Mouse (Mus musculus): Measurements from ENCODE around the gene Cerk. TPM values are rescaled to one million over a fixed set of nuclear protein-coding genes. Genes with fewer than 3 reads are reported as not detected.
"Not testable (repeated sequence)": the region's sequence is repeated elsewhere in the genome, so short reads cannot be mapped to it uniquely, and the experiment has no call there.

Gene Cerk
- total RNA-seq, 2 experiments from 2014 or later: 8.0 to 9.5 TPM

DNA sequence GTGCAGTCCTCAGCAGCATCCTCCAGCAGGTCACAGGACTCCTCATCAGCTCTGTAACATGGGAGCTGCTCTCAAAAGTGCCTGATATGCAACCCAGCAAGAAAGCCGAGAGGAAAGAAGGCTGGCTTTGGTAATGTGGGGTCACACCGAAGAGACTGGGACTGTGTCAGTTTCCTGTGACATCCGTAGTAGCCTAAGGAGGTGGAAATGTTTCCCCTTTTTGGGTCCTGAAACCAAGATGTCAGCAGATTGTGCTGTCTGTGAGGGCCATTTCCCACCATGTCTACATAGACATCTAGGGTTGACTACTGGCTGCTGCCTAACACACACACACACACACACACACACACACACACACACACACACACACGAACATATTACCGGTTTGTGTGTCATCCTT, 26.3 kb upstream of the Cerk start:
- DNase-seq: not testable (repeated sequence)

DNA sequence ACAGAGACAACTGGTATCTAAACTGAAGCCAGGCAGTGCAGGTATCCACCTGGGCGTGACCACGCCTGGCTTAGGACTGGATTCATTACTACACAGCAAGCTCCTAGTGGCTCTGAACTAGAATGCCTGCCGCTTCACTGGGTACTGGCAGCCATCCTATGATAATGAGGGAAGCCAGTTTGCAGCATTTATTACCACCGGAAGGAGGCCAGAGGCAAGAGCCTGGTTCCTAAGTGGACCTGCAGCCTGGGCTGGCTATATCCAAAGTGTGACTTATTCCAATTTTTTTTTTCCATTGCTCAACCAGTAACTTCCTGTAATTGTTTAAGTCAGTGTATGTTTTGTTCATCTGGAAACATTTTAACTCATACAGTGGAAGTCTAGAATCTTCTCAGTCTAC, 20.4 kb upstream of the Cerk start:
- no peak for DNase-seq

DNA sequence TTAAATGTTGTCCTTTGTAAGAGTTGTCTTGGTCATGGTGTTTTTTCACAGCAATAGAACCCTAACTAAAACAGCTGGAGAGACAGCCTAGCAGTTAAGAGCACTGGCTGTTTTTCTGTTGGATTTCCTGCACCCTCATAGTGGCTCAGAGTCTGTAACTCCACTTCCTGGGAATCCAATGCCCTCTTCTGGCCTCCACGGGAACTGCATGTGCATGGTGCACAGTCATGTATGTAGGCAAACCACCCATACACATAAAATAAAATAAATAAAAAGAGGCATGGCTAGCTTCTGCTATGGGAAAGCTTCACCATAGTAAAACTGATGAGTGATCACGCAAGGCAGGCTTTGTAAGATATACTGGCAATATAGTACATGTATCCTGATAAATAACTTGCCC, 19.4 kb upstream of the Cerk start:
- peak; percentile 60 for DNase-seq

DNA sequence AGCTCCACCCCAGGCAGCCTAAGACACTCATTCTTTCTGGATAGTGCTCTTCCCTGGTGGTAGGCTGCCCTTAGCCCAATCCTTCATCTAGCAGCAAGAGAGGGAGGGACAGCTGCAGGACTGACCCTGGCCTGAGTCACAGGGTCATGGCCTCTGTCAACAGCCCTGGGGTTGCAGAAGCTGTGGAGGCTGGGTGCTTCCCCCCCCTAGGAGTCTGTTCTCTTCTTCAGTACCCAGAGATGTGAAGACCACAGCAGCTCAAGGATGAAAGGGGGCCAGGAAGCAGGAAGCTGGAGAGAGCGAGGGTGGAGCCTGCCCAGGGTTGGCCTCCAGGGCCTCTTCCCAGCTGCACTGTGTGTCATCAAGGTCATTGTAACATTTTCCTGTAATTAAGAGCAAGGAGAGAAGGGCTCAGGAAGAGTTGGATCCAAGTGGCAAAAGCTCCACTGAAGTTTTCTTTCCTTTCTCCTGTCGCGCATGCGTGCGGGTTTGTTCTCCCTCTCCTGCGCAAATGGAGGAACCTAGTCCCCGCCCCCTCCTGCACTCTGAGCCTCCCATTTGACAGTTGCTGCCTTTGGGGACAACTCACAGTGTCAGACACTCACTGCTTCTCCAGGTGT, 18.1 kb upstream of the Cerk start:
- peak; percentile 39 for DNase-seq

DNA sequence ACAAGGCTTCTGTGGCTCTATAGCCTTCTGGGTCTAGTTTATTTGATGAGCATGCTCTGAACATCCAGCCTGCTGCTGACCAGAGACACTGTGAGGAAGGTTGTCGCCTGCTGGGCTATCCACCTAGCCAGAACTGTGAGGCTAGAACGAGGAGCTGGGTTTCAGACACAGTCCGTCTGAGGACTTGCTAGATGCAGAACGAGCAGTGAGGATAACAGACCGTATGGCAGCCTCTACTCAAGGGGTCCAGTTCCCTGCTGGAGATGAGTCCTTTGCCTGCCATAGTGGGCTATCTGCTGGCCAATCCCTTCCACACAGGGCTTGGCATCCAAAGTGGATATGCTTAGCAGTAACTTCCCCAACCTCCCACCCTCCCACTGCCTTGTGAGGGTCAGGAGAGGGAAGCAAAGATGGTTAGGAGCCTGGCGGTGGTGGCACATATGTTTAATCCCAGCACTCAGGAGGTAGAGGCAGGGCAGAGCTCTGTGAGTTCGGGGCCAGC, 17.4 kb upstream of the Cerk start:
- DNase-seq: no peak

DNA sequence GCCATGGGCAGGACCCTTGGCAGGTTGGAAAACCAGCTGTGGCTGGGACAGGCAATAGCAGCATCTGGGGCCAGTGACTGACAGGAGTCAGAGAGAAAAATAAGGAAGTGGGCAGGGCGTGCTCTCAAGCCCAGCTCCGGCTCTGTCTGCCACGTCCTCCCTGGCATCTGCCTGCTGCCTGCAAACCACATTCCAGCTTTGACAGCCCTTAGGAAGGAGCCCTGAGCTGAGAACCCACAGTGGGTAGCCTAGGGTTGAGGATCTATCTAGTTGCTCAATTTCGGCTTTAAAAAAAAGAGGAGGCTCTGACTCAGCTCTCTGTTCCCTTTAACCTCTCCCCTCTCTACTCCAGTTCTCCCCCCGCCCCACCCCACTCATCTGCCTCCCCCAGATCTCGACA, 16.7 kb upstream of the Cerk start:
- no peak for DNase-seq

DNA sequence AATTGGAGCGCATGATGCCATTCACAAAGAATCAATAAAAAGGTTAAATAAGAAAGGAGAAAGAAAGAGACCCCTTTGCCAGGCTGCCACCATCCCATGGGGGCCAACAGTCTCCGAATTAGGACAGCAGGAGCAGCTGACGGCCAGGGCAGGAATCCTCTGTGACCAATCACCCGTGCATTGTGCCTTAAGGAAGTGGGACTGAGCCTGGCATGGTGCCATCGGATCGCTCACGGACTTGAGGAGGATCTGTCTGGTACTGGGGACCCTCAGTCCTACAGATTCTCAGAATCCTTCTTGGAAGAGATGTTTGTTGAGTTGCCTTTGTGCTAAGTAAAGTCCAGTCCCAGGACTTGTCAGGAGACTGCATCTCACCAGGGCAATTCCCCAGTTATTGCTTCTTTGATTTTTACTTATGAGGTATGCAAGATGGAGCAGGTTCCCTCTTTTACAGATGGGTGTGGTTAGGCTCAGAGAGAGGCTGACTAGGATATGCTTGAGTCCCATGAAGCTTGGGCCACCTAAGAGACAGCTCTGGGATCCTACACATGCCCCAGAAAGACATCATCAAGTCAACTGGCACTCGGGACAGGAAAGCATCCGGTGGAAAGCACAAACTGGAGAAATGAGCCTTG, 15.9 kb upstream of the Cerk start:
- DNase-seq: peak; percentile 51

DNA sequence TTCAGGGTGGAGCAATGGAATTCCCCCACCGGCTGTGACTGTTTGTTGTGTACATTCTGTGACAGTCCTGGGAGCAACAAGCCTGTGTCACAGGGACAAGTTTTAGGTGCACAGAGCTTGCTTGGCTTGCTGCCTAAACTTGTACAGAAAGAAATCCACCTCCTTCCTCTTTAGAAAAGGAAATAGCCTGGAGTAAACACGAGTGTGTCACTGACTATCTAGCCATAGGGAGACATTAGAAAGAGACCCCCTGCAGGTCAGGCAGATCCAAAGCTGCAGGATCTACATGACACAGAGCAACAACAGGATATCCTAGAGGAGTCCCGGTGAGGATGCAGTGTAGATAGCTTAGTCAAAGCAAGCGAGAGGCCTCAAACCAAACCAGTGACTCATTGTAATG, 15.2 kb upstream of the Cerk start:
- no peak for DNase-seq

DNA sequence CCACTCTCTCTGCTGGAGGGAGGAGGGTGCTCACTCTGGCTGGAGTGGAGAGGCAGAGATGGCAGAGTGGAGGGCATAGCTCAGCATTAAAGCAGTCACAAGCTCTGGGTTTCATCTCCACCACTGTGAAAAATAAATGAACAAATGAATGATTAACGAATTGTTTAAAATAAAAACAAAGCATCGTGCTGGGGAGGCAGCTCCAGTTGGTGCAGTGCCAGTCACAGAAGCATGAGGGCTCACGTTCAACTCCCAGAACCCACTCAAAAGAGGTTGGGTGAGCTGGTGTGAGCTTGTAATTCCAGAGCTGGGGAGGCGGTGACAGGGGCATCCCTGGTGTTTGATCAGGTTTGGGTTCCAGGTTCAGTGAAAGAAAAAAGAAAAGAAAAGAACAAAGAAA, 14.2 kb upstream of the Cerk start:
- no peak for DNase-seq

DNA sequence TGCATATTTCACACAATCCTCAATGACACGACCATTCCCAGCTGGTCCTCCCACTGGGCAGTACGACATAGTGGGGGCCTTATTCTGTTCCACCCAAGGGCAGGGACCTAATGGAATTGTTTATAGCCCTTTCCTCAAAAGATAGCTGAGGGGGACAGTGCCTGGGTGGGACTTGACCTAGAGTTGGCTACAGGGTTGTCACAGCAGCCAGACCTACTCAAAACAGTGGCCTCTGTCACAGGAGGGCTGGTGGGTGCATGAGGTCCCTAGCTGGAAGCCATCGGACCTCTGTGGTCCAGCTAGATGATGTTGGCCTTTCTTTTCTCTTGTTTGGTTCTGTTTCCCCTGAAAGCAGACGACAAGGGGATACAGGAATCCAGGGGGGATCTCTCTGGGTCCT, 13.5 kb upstream of the Cerk start:
- DNase-seq: no peak

DNA sequence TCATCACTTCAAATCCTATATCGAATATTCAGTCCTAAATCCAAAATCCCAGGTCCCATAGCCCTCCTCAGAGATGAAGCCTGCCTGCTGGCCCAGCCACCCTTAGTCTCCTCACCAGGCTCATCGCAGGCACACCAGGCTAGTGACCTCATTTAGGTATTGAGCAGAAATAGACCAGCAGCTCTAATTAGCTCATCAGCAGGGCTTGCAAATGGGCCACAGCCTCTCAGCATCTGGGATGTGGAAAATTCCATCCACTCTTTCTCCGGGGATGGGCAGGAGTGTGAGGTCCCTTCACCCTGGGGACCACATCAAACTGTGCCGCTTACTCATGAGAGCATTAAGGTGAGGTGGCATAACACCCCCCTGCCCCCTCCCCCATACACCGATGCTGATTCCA, 13.1 kb upstream of the Cerk start:
- no peak for DNase-seq

DNA sequence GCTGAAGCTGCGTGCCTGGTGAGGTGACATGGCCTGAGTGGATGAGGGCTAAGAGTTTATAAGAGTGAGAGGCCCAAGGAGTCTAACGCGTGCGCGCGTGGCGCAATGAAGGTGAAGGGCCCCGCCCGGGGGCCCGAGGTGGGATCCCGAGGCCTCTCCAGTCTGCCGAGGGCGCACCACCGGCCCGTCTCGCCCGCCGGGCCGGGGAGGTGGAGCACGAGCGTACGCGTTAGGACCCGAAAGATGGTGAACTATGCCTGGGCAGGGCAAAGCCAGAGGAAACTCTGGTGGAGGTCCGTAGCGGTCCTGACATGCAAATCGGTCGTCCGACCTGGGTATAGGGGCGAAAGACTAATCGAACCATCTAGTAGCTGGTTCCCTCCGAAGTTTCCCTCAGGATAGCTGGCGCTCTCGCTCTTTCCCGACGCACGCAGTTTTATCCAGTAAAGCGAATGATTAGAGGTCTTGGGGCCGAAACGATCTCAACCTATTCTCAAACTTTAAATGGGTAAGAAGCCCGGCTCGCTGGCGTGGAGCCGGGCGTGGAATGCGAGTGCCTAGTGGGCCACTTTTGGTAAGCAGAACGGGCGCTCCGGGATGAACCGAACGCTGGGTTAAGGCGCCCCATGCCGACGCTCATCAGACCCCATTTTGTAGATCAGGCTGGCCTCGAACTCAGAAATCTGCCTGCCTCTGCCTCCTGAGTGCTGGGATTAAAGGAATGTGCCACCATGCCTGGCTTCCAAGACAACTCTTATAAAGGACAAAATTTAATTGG, 8.9 kb upstream of the Cerk start:
- DNase-seq: peak; percentile 58

DNA sequence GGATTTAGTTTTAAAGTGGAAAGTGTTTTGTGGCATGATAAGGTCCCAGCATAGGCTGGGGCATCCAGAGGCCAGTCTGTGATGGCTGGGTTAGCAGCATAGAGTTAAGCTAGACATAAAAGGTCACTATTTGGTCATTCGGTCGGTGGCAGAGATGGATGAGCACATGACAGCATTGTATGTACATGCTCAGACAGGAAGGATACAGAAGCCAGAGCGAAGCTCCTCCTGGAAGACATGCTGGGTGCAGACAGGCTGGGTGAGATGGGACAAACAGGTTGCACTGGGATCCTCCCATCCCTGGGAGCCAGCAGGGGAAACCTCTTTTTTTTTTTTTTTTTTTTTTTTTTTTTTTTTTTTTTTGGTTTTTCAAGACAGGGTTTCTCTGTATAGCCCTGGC, 6.0 kb upstream of the Cerk start:
- no peak for DNase-seq

DNA sequence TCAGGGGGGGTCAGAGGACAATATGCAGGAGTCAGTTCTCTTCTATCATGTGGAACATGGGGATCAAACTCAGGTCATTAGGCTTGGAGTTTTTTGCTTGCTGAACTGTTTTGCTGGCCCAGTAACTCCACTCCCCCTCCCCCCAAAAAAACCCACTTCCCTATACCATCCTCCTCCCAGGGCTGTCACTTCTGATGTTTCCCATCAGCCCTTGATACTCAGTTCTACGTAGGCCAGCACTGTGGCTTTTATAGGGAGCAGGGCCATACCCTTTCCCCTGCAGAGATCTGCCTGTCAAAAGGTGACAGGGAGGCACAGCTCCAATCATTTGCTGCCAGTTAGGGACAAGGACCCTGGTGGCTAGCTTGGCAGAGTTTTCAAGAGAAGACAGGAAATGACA, 5.6 kb upstream of the Cerk start:
- no peak for DNase-seq

DNA sequence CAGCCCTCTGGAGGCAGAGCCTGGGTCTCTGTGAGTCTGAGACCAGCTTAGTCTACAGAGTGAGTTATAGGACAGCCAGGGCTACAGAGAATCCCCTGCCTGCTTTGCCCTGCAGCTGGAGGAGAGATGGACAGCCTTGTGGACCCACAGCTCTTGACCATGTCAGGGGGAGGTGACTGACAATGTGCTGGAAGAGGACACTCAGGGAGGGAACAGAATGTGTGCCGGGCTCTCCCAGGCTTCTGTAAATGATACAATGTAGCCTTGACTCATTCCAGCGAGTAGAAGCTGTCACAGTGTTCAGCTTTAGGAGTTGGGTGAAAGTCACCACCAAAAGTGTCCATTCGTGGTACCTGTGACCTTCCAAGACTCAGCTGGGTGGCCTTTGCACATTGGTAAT, 4.4 kb upstream of the Cerk start:
- no peak for DNase-seq

DNA sequence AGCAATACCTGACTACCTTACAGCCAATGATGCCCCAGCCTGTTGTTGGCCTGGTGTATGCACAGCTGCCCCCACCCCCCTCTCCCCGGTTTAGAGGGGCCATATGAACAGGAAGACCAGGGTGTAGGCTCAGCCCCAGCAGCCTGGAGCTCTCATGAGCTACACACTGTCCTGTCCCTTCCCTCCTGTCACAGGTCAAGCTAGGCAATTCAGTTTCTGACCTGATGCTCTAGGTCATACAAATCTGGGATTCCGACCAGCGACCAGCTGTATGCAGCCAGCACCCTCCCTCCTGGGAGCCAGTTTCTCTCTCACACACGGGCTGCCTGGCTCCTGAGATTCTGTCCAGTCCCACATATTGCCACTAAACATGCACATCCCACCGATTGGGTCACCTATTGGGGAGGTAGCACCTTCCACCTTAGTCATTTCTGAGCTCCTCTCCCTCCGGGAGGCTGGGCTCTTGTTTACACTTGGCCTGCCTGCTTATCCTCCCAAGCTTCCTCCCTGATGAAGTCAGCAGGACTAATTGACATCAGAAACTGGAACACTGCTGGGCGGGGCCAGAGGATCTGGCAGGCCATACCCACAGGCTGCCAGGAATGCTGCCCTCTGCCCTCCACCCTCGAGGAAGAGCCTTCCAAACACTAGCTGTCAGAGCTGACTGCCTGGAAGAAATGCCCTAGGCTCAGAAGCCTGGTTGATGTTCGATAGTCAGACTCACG, 3.0 kb upstream of the Cerk start:
- peak; percentile 66 for DNase-seq

DNA sequence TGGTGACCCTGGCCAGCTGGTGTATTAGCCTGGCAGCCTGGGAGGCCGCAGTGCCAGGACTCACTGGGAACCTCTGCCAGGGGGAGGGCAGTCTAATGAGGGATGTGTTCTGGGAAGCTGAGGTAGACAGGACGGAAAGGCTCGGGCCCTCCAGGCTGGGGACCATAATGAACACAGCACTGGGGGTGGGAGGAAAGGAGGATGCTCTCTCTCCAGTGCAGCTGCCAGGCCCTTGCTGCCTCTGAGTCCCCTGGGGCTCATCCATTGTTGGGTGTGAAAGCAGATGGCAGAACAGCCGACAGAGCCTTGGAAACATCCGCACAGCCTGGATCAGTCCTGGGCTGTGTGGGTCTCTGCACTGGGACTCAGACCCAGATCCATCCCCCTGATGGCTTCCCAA, 2.2 kb upstream of the Cerk start:
- peak; percentile 40 for DNase-seq

DNA sequence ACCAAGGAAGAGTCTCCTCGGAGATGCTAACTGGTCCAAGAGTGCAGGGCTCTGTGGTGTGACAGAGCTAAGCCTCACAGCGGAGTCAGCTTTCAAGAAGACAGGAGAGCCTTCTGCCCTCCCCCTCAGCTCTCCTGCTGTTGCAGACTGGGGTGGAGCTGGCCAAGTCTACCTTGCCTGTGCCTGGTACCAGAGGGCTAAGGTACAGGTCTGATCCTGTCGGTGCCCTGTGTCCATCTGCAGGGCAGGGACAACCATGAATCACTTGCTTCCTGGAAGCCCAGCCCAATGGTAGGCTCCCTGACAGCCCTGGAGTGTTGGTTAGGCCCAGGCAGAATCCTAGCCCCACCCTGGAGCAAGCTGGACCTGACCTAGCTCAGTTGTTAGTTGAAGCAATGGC, 745 bp upstream of the Cerk start:
- DNase-seq: no peak

DNA sequence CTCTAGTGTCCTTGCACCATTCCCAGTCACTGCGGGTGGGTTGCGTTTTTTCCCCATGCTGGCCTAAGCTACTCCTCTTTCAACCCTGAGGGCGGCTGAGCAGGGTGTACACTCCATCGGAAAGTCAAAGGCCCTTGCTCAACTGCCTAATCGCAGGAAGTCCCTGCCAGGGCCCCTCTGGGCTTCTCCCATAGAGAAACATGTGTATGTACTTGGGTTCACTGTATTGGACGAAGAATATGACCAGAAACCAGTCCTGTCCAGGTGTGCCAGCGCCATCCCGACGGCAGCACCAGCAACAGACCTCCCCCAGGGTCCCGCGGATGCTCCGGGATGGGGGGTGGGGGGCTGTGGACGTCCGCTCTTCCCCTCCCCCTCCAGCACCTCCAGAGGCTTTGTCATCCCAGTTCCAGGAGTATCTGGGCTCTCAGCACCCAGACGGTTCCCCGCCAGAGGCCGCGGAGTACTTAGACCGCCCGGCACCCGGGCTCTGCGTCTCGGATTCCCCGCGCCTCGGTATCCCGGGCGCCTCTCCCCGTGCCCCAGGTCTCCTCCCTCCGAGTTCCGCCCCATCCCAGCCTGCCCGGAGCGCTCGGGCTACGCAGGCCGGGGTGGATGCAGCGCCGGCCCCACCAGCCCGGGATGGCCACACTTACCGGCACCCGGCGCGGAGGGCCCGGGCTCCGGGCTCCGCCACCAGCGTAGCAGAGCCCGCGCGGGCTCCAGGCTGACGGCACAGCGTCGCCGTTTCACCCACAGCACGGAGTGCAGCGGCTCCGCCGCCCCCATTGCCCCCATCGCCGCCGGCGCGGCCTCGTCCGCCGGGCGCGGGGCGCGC, 871 bp downstream of the Cerk start:
- peak; percentile 62 for DNase-seq

DNA sequence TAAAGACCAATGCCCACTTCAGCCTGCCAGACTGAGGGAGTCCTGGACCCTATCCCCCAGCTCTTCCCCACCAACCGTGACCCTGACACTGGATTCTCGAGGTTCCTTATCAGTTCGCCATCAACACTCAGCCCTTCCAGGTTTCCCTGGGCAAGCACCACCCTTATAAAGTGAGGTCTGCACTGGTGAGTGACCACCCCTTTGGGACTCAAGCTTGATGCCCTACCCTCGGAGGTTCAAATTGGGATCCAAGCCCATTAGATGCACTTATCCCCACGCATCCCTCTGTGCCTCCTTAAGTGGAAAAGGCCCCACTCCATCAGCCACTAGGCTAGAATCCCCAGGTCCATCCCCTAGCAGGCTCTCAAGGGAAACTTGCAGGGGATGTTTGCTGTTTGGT, 1.9 kb downstream of the Cerk start:
- no peak for DNase-seq

DNA sequence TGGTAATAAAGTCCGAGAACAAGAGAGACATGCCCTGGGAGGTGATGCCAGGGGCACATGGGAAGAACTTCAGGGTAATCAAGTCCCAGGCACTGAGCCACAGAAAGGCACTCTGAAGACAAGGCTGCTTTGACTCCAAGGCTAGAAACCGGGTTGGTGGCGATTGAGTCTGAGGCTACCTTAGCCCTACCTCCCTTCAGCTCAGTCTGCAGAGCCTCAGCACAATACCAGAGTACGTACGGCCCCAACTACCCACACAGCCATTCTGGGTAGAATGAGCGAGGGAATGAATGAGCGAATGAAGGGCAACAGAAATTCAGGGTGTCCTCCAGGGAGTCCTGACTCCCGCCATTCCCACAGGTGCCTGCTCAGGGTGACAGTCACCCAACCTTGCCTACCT, 2.5 kb downstream of the Cerk start:
- no peak for DNase-seq

DNA sequence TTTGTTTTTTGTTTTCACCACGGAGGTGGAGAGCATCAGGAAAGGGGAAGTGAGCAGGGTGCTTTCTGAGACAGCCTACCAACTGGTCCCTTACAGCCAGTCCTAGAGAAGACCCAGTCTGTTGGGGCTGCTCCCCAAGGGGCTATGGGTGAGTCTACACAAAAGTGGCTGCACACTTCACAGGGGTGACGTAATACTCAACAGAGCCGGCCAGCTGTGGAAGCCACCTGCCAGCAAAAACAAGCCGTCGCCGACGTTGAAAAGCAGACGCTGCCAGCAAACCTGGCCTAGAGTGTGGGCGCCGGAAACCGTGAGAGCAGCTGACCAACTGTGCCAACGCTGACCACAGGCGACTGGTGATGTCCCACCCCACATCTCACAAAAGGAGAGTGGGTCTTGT, 3.3 kb downstream of the Cerk start:
- no peak for DNase-seq
